Mouse (Mus musculus) embryonic fibroblast, embryonic 13.5 days (primary cell): Measurements from ENCODE around the gene Oprm1.

Experiments
- CTCF ChIP-seq: IDR thresholded peaks from 2 replicates; pipeline ENCODE4 v1.5.1; 2011; ENCODE audit warnings: mild to moderate bottlenecking, control low read depth, low read length, moderate library complexity, borderline replicate concordance; ENCODE audit not compliant: insufficient read depth
- POLR2A ChIP-seq: IDR thresholded peaks from 2 replicates; pipeline ENCODE4 v1.6.1; 2011; ENCODE audit warnings: low read depth, mild to moderate bottlenecking, control low read depth, low read length, moderate library complexity

- TF ChIP-seq POLR2A = no peak
- TF ChIP-seq CTCF = no peak
Observed at GRCm38 (mm10) chr10:6846283-6846682, 88.0 kb downstream of the Oprm1 start.
